Mouse (Mus musculus): ENCODE measurements at regions not wholly inside any gene's neighbourhood (a gene's known extent, or its start where the extent isn't known, plus 50 kb on each side); places are given as distances from the start of the nearest gene placed in this dataset.
"Not testable (repeated sequence)": the region's sequence is repeated elsewhere in the genome, so short reads cannot be mapped to it uniquely, and the experiment has no call there.

DNA sequence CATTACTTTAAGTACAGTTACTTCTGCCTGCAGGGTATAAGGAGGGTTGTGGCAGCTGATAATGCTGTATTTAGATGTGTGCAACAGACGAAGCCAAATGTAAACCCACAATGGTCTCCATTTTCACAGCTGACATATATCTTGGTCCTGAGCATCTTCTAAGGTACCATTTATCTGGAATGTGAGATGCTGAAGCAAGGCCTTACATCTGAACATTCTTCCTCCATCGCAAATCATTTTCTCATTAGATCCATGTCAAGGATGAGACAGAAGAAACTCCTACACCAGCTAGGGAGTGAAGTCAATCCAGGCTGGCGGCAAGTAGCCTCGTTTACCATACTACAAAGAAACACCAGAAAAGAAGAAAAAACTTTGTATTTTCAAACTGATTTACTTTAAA is 228.4 kb upstream of the Hand2 start:
- Histone ChIP-seq H3K27ac (ENCODE audit: insufficient read depth, low read depth) (no peak overlapping the region), H3K79me2 (replicated peaks; ENCODE audit: control insufficient read depth, extremely low read depth, insufficient read depth, poor library complexity, severe bottlenecking) (no peaks in the 10 kb centered on the region), H3K36me3 (replicated peaks in 1 of 2; ENCODE audit: control insufficient read depth in 1 of 2, insufficient read depth in 1 of 2, low read length in 1 of 2) (no peaks in the 10 kb centered on the region), H3K27me3 (replicated peaks) (no peaks in the 10 kb centered on the region), H3K4me2 (ENCODE audit: insufficient read depth, low read depth, poor library complexity, severe bottlenecking) (no peak overlapping the region), H3K4me1 (ENCODE audit: control insufficient read depth in 1 of 2, insufficient read depth in 2 of 2) (no peaks in the 10 kb centered on the region), H3K9ac (ENCODE audit: insufficient read depth, low read depth) (no peak overlapping the region), H3K9me3 (replicated peaks; ENCODE audit: low read length) (no peaks in the 10 kb centered on the region), H3K4me3 (replicated peaks in 1 of 3; ENCODE audit: low read depth in 2 of 3, low read length in 2 of 3, poor library complexity in 1 of 3) (no peak overlapping the region)
- in situ Hi-C loops (cut with MboI; ENCODE audit: low pct_ligation_motif_present, low pct_unique_long_range_greater_than_20kb, low sequenced_read_pairs): no loop called here
- DNase-seq (ENCODE audit: extremely low read depth): no peak
- dilution Hi-C loops (cut with MboI; ENCODE audit: extremely low pct_ligation_motif_present, extremely low pct_unique_long_range_greater_than_20kb, low sequenced_read_pairs): no loop called here
- no peak for TF ChIP-seq SMC3 (IDR thresholded peaks at IDR 0.05; ENCODE audit: low read depth, low read length)
- no peak for TF ChIP-seq USF1 (IDR thresholded peaks at IDR 0.05; ENCODE audit: low read depth, low read length)
- TF ChIP-seq TCF12 (IDR thresholded peaks at IDR 0.05; ENCODE audit: low read depth, low read length): no peak
- TF ChIP-seq ELF1 (IDR thresholded peaks at IDR 0.05; ENCODE audit: low read depth, low read length): no peak

- TF ChIP-seq KAT2A (IDR thresholded peaks at IDR 0.05; ENCODE audit: insufficient replicate concordance, low read length): no peak
- TF ChIP-seq MAFK (IDR thresholded peaks at IDR 0.05; ENCODE audit: insufficient replicate concordance, low read length): no peak
- TF ChIP-seq ZMIZ1 (IDR thresholded peaks at IDR 0.05; ENCODE audit: low read depth, low read length): no peak
- no peak for TF ChIP-seq TCF12 (IDR thresholded peaks at IDR 0.05; ENCODE audit: low read depth, low read length)
- no peak for TF ChIP-seq TBP (conservative IDR thresholded peaks at IDR 0.05; ENCODE audit: low read depth, low read length)
- TF ChIP-seq MAZ (IDR thresholded peaks at IDR 0.05; ENCODE audit: low read depth, low read length): no peak
- no peak for TF ChIP-seq RAD21 (IDR thresholded peaks at IDR 0.05; ENCODE audit: low read depth, low read length)
- TF ChIP-seq CHD1 (IDR thresholded peaks at IDR 0.05; ENCODE audit: low read depth, low read length): no peak
- no peak for TF ChIP-seq POLR2A (IDR thresholded peaks at IDR 0.05; ENCODE audit: low read depth, low read length)
- no peak for TF ChIP-seq SMC3 (IDR thresholded peaks at IDR 0.05; ENCODE audit: low read depth, low read length)
- no peak for TF ChIP-seq MEF2A (IDR thresholded peaks at IDR 0.05; ENCODE audit: borderline replicate concordance, low read depth, low read length)
- TF ChIP-seq E2F4 (IDR thresholded peaks at IDR 0.05; ENCODE audit: insufficient replicate concordance, low read depth, low read length): no peak
- TF ChIP-seq USF2 (conservative IDR thresholded peaks at IDR 0.05; ENCODE audit: low read depth, low read length): no peak
- no peak for TF ChIP-seq ETS1 (conservative IDR thresholded peaks at IDR 0.05; ENCODE audit: low read depth, low read length)
- TF ChIP-seq MYC (IDR thresholded peaks at IDR 0.05; ENCODE audit: low read depth, low read length): no peak
- dilution Hi-C loops (cut with MboI; ENCODE audit: extremely low pct_ligation_motif_present, extremely low pct_unique_long_range_greater_than_20kb, low sequenced_read_pairs): no loop called here
These were observed 225.6 kb upstream of the Hand2 start for GRCm38 (mm10) chr8:57095169-57095568.

GRCm38 (mm10) chr8:57110765-57111402 is 209.9 kb upstream of the Hand2 start:
- H3K4me2 ChIP-seq (ENCODE audit: insufficient read depth, low read depth, poor library complexity, severe bottlenecking); H3K4me3 ChIP-seq (replicated peaks in 1 of 3; ENCODE audit: low read depth in 2 of 3, low read length in 2 of 3, poor library complexity in 1 of 3); dilution Hi-C loops (cut with MboI; ENCODE audit: extremely low pct_ligation_motif_present, extremely low pct_unique_long_range_greater_than_20kb, low sequenced_read_pairs); H3K27ac ChIP-seq (ENCODE audit: insufficient read depth, low read depth); H3K9ac ChIP-seq (ENCODE audit: insufficient read depth, low read depth); H3K27me3 ChIP-seq (replicated peaks); H3K79me2 ChIP-seq (replicated peaks; ENCODE audit: control insufficient read depth, extremely low read depth, insufficient read depth, poor library complexity, severe bottlenecking); H3K36me3 ChIP-seq (replicated peaks in 1 of 2; ENCODE audit: control insufficient read depth in 1 of 2, insufficient read depth in 1 of 2, low read length in 1 of 2); in situ Hi-C loops (cut with MboI; ENCODE audit: low pct_ligation_motif_present, low pct_unique_long_range_greater_than_20kb, low sequenced_read_pairs); H3K9me3 ChIP-seq (replicated peaks; ENCODE audit: low read length); DNase-seq (ENCODE audit: extremely low read depth): not testable (repeated sequence)
- H3K4me1 ChIP-seq (ENCODE audit: control insufficient read depth in 1 of 2, insufficient read depth in 2 of 2): peaks cover 0 to 12% of the 10 kb centered on the region in 2 experiments; a peak in 1 of 4 replicates

More at GRCm38 (mm10) chr8:57095169-57095568, 225.6 kb upstream of the Hand2 start:
- H3K79me2 ChIP-seq (replicated peaks; ENCODE audit: control insufficient read depth, extremely low read depth, insufficient read depth, poor library complexity, severe bottlenecking): no peaks in the 10 kb centered on the region
- DNase-seq (ENCODE audit: extremely low read depth): no peak
- no peak overlapping the region for H3K27ac ChIP-seq (ENCODE audit: insufficient read depth, low read depth)
- H3K36me3 ChIP-seq (replicated peaks in 1 of 2; ENCODE audit: control insufficient read depth in 1 of 2, insufficient read depth in 1 of 2, low read length in 1 of 2): no peaks in the 10 kb centered on the region
- no peak overlapping the region for H3K9ac ChIP-seq (ENCODE audit: insufficient read depth, low read depth)
- no peak overlapping the region for H3K4me2 ChIP-seq (ENCODE audit: insufficient read depth, low read depth, poor library complexity, severe bottlenecking)
- no peaks in the 10 kb centered on the region for H3K4me1 ChIP-seq (ENCODE audit: control insufficient read depth in 1 of 2, insufficient read depth in 2 of 2)
- in situ Hi-C loops (cut with MboI; ENCODE audit: low pct_ligation_motif_present, low pct_unique_long_range_greater_than_20kb, low sequenced_read_pairs): no loop called here
- H3K9me3 ChIP-seq (replicated peaks; ENCODE audit: low read length): no peaks in the 10 kb centered on the region
- H3K4me3 ChIP-seq (replicated peaks in 1 of 3; ENCODE audit: low read depth in 2 of 3, low read length in 2 of 3, poor library complexity in 1 of 3): no peak overlapping the region
- no peaks in the 10 kb centered on the region for H3K27me3 ChIP-seq (replicated peaks)
